Mouse (Mus musculus): ENCODE measurements around the gene Prtn3. TPM values are rescaled to one million over a fixed set of nuclear protein-coding genes. Genes with fewer than 3 reads are reported as not detected.

Prtn3 gene
- polyA plus RNA-seq, 1 experiment from 2014 or later = 1.7 TPM

- peak; percentile 42 for DNase-seq (ENCODE audit: low spot score)
Measured at GRCm38 (mm10) chr10:79925785-79926490, 51.7 kb downstream of the Prtn3 start.

- peak; percentile 94 for DNase-seq (ENCODE audit: low spot score)
Measured at GRCm38 (mm10) chr10:79926491-79927323, 52.4 kb downstream of the Prtn3 start, which contains the start of gene Arid3a. Arid3a (plus strand) TSS chr10:79927043.

GRCm38 (mm10) chr10:79927324-79928029, 53.2 kb downstream of the Prtn3 start:
- DNase-seq (ENCODE audit: low spot score) = peak; percentile 89

GRCm38 (mm10) chr10:79928030-79928694, 53.9 kb downstream of the Prtn3 start:
- peak; percentile 58 for DNase-seq (ENCODE audit: low spot score)

- DNase-seq (ENCODE audit: low spot score) = no peak
Measured at GRCm38 (mm10) chr10:79928907-79929701, 54.8 kb downstream of the Prtn3 start.

GRCm38 (mm10) chr10:79929967-79930825, 55.9 kb downstream of the Prtn3 start:
- no peak for DNase-seq (ENCODE audit: low spot score)

- no peak for DNase-seq (ENCODE audit: low spot score)
Measured at GRCm38 (mm10) chr10:79930826-79931186, 56.5 kb downstream of the Prtn3 start.

GRCm38 (mm10) chr10:79931797-79932196, 57.5 kb downstream of the Prtn3 start:
- DNase-seq (ENCODE audit: low spot score) = no peak

GRCm38 (mm10) chr10:79932736-79933135, 58.5 kb downstream of the Prtn3 start:
- no peak for DNase-seq (ENCODE audit: low spot score)

Small RNA genes lying within 50 kb of the gene (microRNA-seq; reads per million reads assigned to microRNA genes)
- not detected for gene Mir6910 (ENCODE audit: borderline number of aligned reads)

Other genes with a start within 250 kb of the Prtn3 start
- gene Shc2, start 236.6 kb upstream of the Prtn3 start, polyA plus RNA-seq (2015; fragmentation: Nextera tagmentation; extraction: Ambion mirVana) = 0.24 and 0.26 TPM in 2 replicates
- 0.10 TPM in 1 of 2 replicates, not detected in the other for gene Odf3l2, start 228.7 kb upstream of the Prtn3 start, polyA plus RNA-seq (2015; fragmentation: Nextera tagmentation; extraction: Ambion mirVana)
- gene Madcam1, start 209.9 kb upstream of the Prtn3 start, polyA plus RNA-seq (2015; fragmentation: Nextera tagmentation; extraction: Ambion mirVana) = 2.4 and 3.4 TPM in 2 replicates
- gene Tpgs1, start 205.1 kb upstream of the Prtn3 start, polyA plus RNA-seq (2015; fragmentation: Nextera tagmentation; extraction: Ambion mirVana) = 56.0 and 58.2 TPM in 2 replicates
- 138 and 141 TPM in 2 replicates for gene Cdc34, start 192.3 kb upstream of the Prtn3 start, polyA plus RNA-seq (2015; fragmentation: Nextera tagmentation; extraction: Ambion mirVana)
- 0.35 and 0.48 TPM in 2 replicates for gene Gzmm, start 185.5 kb upstream of the Prtn3 start, polyA plus RNA-seq (2015; fragmentation: Nextera tagmentation; extraction: Ambion mirVana)
- 376 and 398 TPM in 2 replicates for gene Bsg, start 170.0 kb upstream of the Prtn3 start, polyA plus RNA-seq (2015; fragmentation: Nextera tagmentation; extraction: Ambion mirVana)
- gene Hcn2, start 157.8 kb upstream of the Prtn3 start, polyA plus RNA-seq (2015; fragmentation: Nextera tagmentation; extraction: Ambion mirVana) = 0.05 TPM in 1 of 2 replicates, not detected in the other
- gene Polrmt, start 127.9 kb upstream of the Prtn3 start, polyA plus RNA-seq (2015; fragmentation: Nextera tagmentation; extraction: Ambion mirVana) = 35.2 and 39.5 TPM in 2 replicates
- gene Fgf22, start 119.4 kb upstream of the Prtn3 start, polyA plus RNA-seq (2015; fragmentation: Nextera tagmentation; extraction: Ambion mirVana) = 0.23 TPM in 1 of 2 replicates, not detected in the other
- gene Rnf126, start 107.5 kb upstream of the Prtn3 start, polyA plus RNA-seq (2015; fragmentation: Nextera tagmentation; extraction: Ambion mirVana) = 74.1 and 80.0 TPM in 2 replicates
- gene Fstl3, start 97.2 kb upstream of the Prtn3 start, polyA plus RNA-seq (2015; fragmentation: Nextera tagmentation; extraction: Ambion mirVana) = 5.4 and 6.0 TPM in 2 replicates
- gene Prss57, start 83.5 kb upstream of the Prtn3 start, polyA plus RNA-seq (2015; fragmentation: Nextera tagmentation; extraction: Ambion mirVana) = 31.6 and 32.5 TPM in 2 replicates
- 50.5 and 51.3 TPM in 2 replicates for gene Palm, start 80.9 kb upstream of the Prtn3 start, polyA plus RNA-seq (2015; fragmentation: Nextera tagmentation; extraction: Ambion mirVana)
- gene Misp, start 53.5 kb upstream of the Prtn3 start, polyA plus RNA-seq (2015; fragmentation: Nextera tagmentation; extraction: Ambion mirVana) = 7.5 and 10.5 TPM in 2 replicates
- 217 and 246 TPM in 2 replicates for gene Ptbp1, start 20.0 kb upstream of the Prtn3 start, polyA plus RNA-seq (2015; fragmentation: Nextera tagmentation; extraction: Ambion mirVana)
- 3.3 and 3.4 TPM in 2 replicates for gene Plppr3, start 158 bp downstream of the Prtn3 start, polyA plus RNA-seq (2015; fragmentation: Nextera tagmentation; extraction: Ambion mirVana)
- gene Elane, start 11.8 kb downstream of the Prtn3 start, polyA plus RNA-seq (2015; fragmentation: Nextera tagmentation; extraction: Ambion mirVana) = 0.30 and 0.74 TPM in 2 replicates
- gene Cfd, start 16.4 kb downstream of the Prtn3 start, polyA plus RNA-seq (2015; fragmentation: Nextera tagmentation; extraction: Ambion mirVana) = 4.2 TPM in 1 of 2 replicates, not detected in the other
- 32.6 and 39.1 TPM in 2 replicates for gene Med16, start 34.4 kb downstream of the Prtn3 start, polyA plus RNA-seq (2015; fragmentation: Nextera tagmentation; extraction: Ambion mirVana)
- 5.3 and 15.5 TPM in 2 replicates for gene Gm26602, start 36.4 kb downstream of the Prtn3 start, polyA plus RNA-seq (2015; fragmentation: Nextera tagmentation; extraction: Ambion mirVana)
- gene Kiss1r, start 42.5 kb downstream of the Prtn3 start, polyA plus RNA-seq (2015; fragmentation: Nextera tagmentation; extraction: Ambion mirVana) = 0.48 and 1.2 TPM in 2 replicates
- 129 and 131 TPM in 2 replicates for gene R3hdm4, start 46.7 kb downstream of the Prtn3 start, polyA plus RNA-seq (2015; fragmentation: Nextera tagmentation; extraction: Ambion mirVana)
- 3.7 TPM in 2 replicates for gene Arid3a, start 52.6 kb downstream of the Prtn3 start, polyA plus RNA-seq (2015; fragmentation: Nextera tagmentation; extraction: Ambion mirVana)
- 77.5 and 85.8 TPM in 2 replicates for gene Wdr18, start 85.7 kb downstream of the Prtn3 start, polyA plus RNA-seq (2015; fragmentation: Nextera tagmentation; extraction: Ambion mirVana)
- 0.09 and 0.20 TPM in 2 replicates for gene Grin3b, start 96.2 kb downstream of the Prtn3 start, polyA plus RNA-seq (2015; fragmentation: Nextera tagmentation; extraction: Ambion mirVana)
- gene Tmem259, start 109.9 kb downstream of the Prtn3 start, polyA plus RNA-seq (2015; fragmentation: Nextera tagmentation; extraction: Ambion mirVana) = 19.4 and 25.8 TPM in 2 replicates
- 137 and 152 TPM in 2 replicates for gene Cnn2, start 114.1 kb downstream of the Prtn3 start, polyA plus RNA-seq (2015; fragmentation: Nextera tagmentation; extraction: Ambion mirVana)
- gene Abca7, start 122.0 kb downstream of the Prtn3 start, polyA plus RNA-seq (2015; fragmentation: Nextera tagmentation; extraction: Ambion mirVana) = 5.2 and 5.8 TPM in 2 replicates
- 179 and 206 TPM in 2 replicates for gene Arhgap45, start 142.2 kb downstream of the Prtn3 start, polyA plus RNA-seq (2015; fragmentation: Nextera tagmentation; extraction: Ambion mirVana)
- 153 and 158 TPM in 2 replicates for gene Polr2e, start 165.3 kb downstream of the Prtn3 start, polyA plus RNA-seq (2015; fragmentation: Nextera tagmentation; extraction: Ambion mirVana)
- gene Gpx4, start 172.7 kb downstream of the Prtn3 start, polyA plus RNA-seq (2015; fragmentation: Nextera tagmentation; extraction: Ambion mirVana) = 640 and 681 TPM in 2 replicates
- 18.3 and 19.7 TPM in 2 replicates for gene Sbno2, start 231.1 kb downstream of the Prtn3 start, polyA plus RNA-seq (2015; fragmentation: Nextera tagmentation; extraction: Ambion mirVana)
- 18.2 and 23.2 TPM in 2 replicates for gene Stk11, start 241.3 kb downstream of the Prtn3 start, polyA plus RNA-seq (2015; fragmentation: Nextera tagmentation; extraction: Ambion mirVana)